Mouse (Mus musculus): ENCODE results near the gene Med23. TPM values are rescaled to one million over a fixed set of nuclear protein-coding genes. Genes with fewer than 3 reads are reported as not detected.

Med23 gene
- polyA plus RNA-seq, 1 experiment from 2014 or later, result 25.7 TPM

- no peaks in the 10 kb centered on the region for H3K27me3 ChIP-seq
- H3K4me3 ChIP-seq, result no peak overlapping the region
- no peak overlapping the region for H3K9ac ChIP-seq
- no peaks in the 10 kb centered on the region for H3K9me3 ChIP-seq
- H3K36me3 ChIP-seq, result no peaks in the 10 kb centered on the region
- no peak overlapping the region for H3K4me2 ChIP-seq
- H3K27ac ChIP-seq, result no peak overlapping the region
- ATAC-seq (ENCODE audit: insufficient number of reproducible peaks, insufficient read depth, low FRiP score, low TSS enrichment, low read depth), result no peak
- peaks cover 22% of the 10 kb centered on the region for H3K4me1 ChIP-seq
- 86% methylated on average over 9 of the region's 9 CpGs for WGBS
Measured at GRCm38 (mm10) chr10:24832306-24832705, 37.5 kb upstream of the Med23 start.

- no peak overlapping the region for H3K9ac ChIP-seq
- WGBS, result 7% methylated on average over 4 of the region's 4 CpGs
- peaks cover 22% of the 10 kb centered on the region for H3K4me1 ChIP-seq
- H3K4me3 ChIP-seq, result peak overlapping the region; percentile 30
- H3K9me3 ChIP-seq, result no peaks in the 10 kb centered on the region
- H3K27me3 ChIP-seq, result no peaks in the 10 kb centered on the region
- peak overlapping the region; percentile 58 for H3K4me2 ChIP-seq
- no peak for ATAC-seq (ENCODE audit: insufficient number of reproducible peaks, insufficient read depth, low FRiP score, low TSS enrichment, low read depth)
- H3K36me3 ChIP-seq, result no peaks in the 10 kb centered on the region
- H3K27ac ChIP-seq, result 0 out of 2 replicates have a peak overlapping the region, but pooled peaks have one; percentile 36
Measured at GRCm38 (mm10) chr10:24834634-24835371, 35.0 kb upstream of the Med23 start.

- no peaks in the 10 kb centered on the region for H3K27me3 ChIP-seq
- no peak for ATAC-seq (ENCODE audit: insufficient number of reproducible peaks, insufficient read depth, low FRiP score, low TSS enrichment, low read depth)
- H3K36me3 ChIP-seq, result no peaks in the 10 kb centered on the region
- H3K9ac ChIP-seq, result peak overlapping the region; percentile 58
- H3K4me3 ChIP-seq, result peak overlapping the region; percentile 30
- peaks cover 22% of the 10 kb centered on the region for H3K4me1 ChIP-seq
- no peaks in the 10 kb centered on the region for H3K9me3 ChIP-seq
- peak overlapping the region; percentile 66; the same call in 1 of the 2 replicates for H3K27ac ChIP-seq
- 3% methylated on average over 12 of the region's 12 CpGs for WGBS
- H3K4me2 ChIP-seq, result peak overlapping the region; percentile 58
Measured at GRCm38 (mm10) chr10:24835702-24836342, 34.0 kb upstream of the Med23 start.

- H3K36me3 ChIP-seq, result no peaks in the 10 kb centered on the region
- H3K9me3 ChIP-seq, result no peaks in the 10 kb centered on the region
- H3K4me1 ChIP-seq, result peaks cover 22% of the 10 kb centered on the region
- H3K27me3 ChIP-seq, result no peaks in the 10 kb centered on the region
- peak overlapping the region; percentile 30; the same call in 1 of the 2 replicates for H3K4me3 ChIP-seq
- H3K27ac ChIP-seq, result peak overlapping the region; percentile 22; the same call in 1 of the 2 replicates
- ATAC-seq (ENCODE audit: insufficient number of reproducible peaks, insufficient read depth, low FRiP score, low TSS enrichment, low read depth), result no peak
- WGBS, result 34% methylated on average over 4 of the region's 4 CpGs
- H3K4me2 ChIP-seq, result peak overlapping the region; percentile 58
- no peak overlapping the region for H3K9ac ChIP-seq
Measured at GRCm38 (mm10) chr10:24836366-24837038, 33.3 kb upstream of the Med23 start.

- H3K27me3 ChIP-seq, result no peaks in the 10 kb centered on the region
- no peaks in the 10 kb centered on the region for H3K36me3 ChIP-seq
- H3K4me2 ChIP-seq, result no peak overlapping the region
- 95% methylated on average over 4 of the region's 4 CpGs for WGBS
- H3K9me3 ChIP-seq, result no peaks in the 10 kb centered on the region
- no peak overlapping the region for H3K4me3 ChIP-seq
- H3K27ac ChIP-seq, result no peak overlapping the region
- H3K9ac ChIP-seq, result no peak overlapping the region
- ATAC-seq (ENCODE audit: insufficient number of reproducible peaks, insufficient read depth, low FRiP score, low TSS enrichment, low read depth), result no peak
- peaks cover 8% of the 10 kb centered on the region for H3K4me1 ChIP-seq
Measured at GRCm38 (mm10) chr10:24840795-24841194, 29.0 kb upstream of the Med23 start.

- Histone ChIP-seq H3K36me3 (no peaks in the 10 kb centered on the region), H3K4me3 (no peak overlapping the region), H3K9ac (no peak overlapping the region), H3K9me3 (no peaks in the 10 kb centered on the region), H3K4me1 (no peaks in the 10 kb centered on the region), H3K27me3 (no peaks in the 10 kb centered on the region), H3K27ac (no peak overlapping the region), H3K4me2 (no peak overlapping the region)
- no peak for ATAC-seq (ENCODE audit: insufficient number of reproducible peaks, insufficient read depth, low FRiP score, low TSS enrichment, low read depth)
- 21% methylated on average over 2 of the region's 2 CpGs for WGBS
Measured at GRCm38 (mm10) chr10:24841998-24842397, 27.8 kb upstream of the Med23 start.

- H3K27ac ChIP-seq, result no peak within 1 kb of the TSS
- H3K4me3 ChIP-seq, result no peak within 1 kb of the TSS
- no peaks in the 10 kb centered on the region for H3K36me3 ChIP-seq
- no peak for ATAC-seq (ENCODE audit: insufficient number of reproducible peaks, insufficient read depth, low FRiP score, low TSS enrichment, low read depth)
- WGBS, result 86% methylated on average over 1 of the region's 1 CpGs
- H3K9me3 ChIP-seq, result no peaks in the 10 kb centered on the region
- no peaks in the 10 kb centered on the region for H3K4me1 ChIP-seq
- H3K27me3 ChIP-seq, result no peaks in the 10 kb centered on the region
- no peak within 1 kb of the TSS for H3K4me2 ChIP-seq
- H3K9ac ChIP-seq, result no peak within 1 kb of the TSS
Measured at GRCm38 (mm10) chr10:24842676-24843075, 27.1 kb upstream of the Med23 start, which contains the start of gene Enpp3. Gene Enpp3 (minus strand): TSS chr10:24842823.

GRCm38 (mm10) chr10:24863146-24863545, 6.6 kb upstream of the Med23 start:
- Histone ChIP-seq H3K27ac (no peak overlapping the region), H3K4me3 (no peak overlapping the region), H3K27me3 (no peaks in the 10 kb centered on the region), H3K4me2 (no peak overlapping the region), H3K4me1 (no peaks in the 10 kb centered on the region), H3K9me3 (no peaks in the 10 kb centered on the region), H3K36me3 (no peaks in the 10 kb centered on the region), H3K9ac (no peak overlapping the region)
- ATAC-seq (ENCODE audit: insufficient number of reproducible peaks, insufficient read depth, low FRiP score, low TSS enrichment, low read depth), result no peak
- WGBS, result 73% methylated on average over 2 of the region's 2 CpGs

- H3K27me3 ChIP-seq, result no peaks in the 10 kb centered on the region
- H3K4me1 ChIP-seq, result no peaks in the 10 kb centered on the region
- no peak for ATAC-seq (ENCODE audit: insufficient number of reproducible peaks, insufficient read depth, low FRiP score, low TSS enrichment, low read depth)
- H3K36me3 ChIP-seq, result no peaks in the 10 kb centered on the region
- no peak overlapping the region for H3K9ac ChIP-seq
- H3K27ac ChIP-seq, result no peak overlapping the region
- H3K9me3 ChIP-seq, result no peaks in the 10 kb centered on the region
- no peak overlapping the region for H3K4me3 ChIP-seq
- H3K4me2 ChIP-seq, result no peak overlapping the region
- 76% methylated on average over 6 of the region's 6 CpGs for WGBS
Measured at GRCm38 (mm10) chr10:24864434-24864833, 5.4 kb upstream of the Med23 start.

- H3K36me3 ChIP-seq, result peaks cover 65% of the 10 kb centered on the region
- no peak for ATAC-seq (ENCODE audit: insufficient number of reproducible peaks, insufficient read depth, low FRiP score, low TSS enrichment, low read depth)
- H3K4me1 ChIP-seq, result 0 out of 2 replicates have a peak, but pooled peaks cover 2% of the 10 kb centered on the region
- H3K9me3 ChIP-seq, result no peaks in the 10 kb centered on the region
- 76% methylated on average over 4 of the region's 4 CpGs for WGBS
- H3K27me3 ChIP-seq, result no peaks in the 10 kb centered on the region
- H3K27ac ChIP-seq, result no peak overlapping the region
- H3K4me3 ChIP-seq, result no peak overlapping the region
- H3K9ac ChIP-seq, result no peak overlapping the region
- no peak overlapping the region for H3K4me2 ChIP-seq
Measured at GRCm38 (mm10) chr10:24873624-24874023, 3.8 kb downstream of the Med23 start.

GRCm38 (mm10) chr10:24886008-24886407, 16.2 kb downstream of the Med23 start:
- Histone ChIP-seq H3K4me3 (no peak overlapping the region), H3K36me3 (peaks cover 86% of the 10 kb centered on the region), H3K27ac (no peak overlapping the region), H3K4me1 (no peaks in the 10 kb centered on the region), H3K4me2 (no peak overlapping the region), H3K27me3 (no peaks in the 10 kb centered on the region), H3K9me3 (no peaks in the 10 kb centered on the region), H3K9ac (no peak overlapping the region)
- 78% methylated on average over 9 of the region's 9 CpGs for whole genome bisulfite sequencing
- ATAC-seq (ENCODE audit: insufficient number of reproducible peaks, insufficient read depth, low FRiP score, low TSS enrichment, low read depth), result no peak
